Mouse (Mus musculus) embryonic facial prominence, embryonic 11.5 days (tissue): Measurements from ENCODE around the gene Gm21028. TPM values are rescaled to one million over a fixed set of nuclear protein-coding genes. Genes with fewer than 3 reads are reported as not detected.
"Not testable (repeated sequence)": the region's sequence is repeated elsewhere in the genome, so short reads cannot be mapped to it uniquely, and the experiment has no call there.

Source experiments
- ATAC-seq: fragments of 200-750 bp; cut with Nextera tagmentation; replicated peaks from 2 replicates; pipeline ENCODE4 v1.8.0; 2017; ENCODE audit warnings: low read depth; ENCODE audit not compliant: insufficient number of reproducible peaks, low FRiP score, low TSS enrichment
- DNase-seq: peaks from one replicate; pipeline ENCODE4 v3.0.0-alpha.2; 2015; ENCODE audit warnings: low spot score
- H3K27ac ChIP-seq: fragments of 300-500 bp; sonication (generic); replicated peaks from 2 replicates; pipeline ENCODE4 v1.5.1; 2014; ENCODE audit warnings: mild to moderate bottlenecking, low read depth, low read length, control low read depth
- H3K27me3 ChIP-seq: fragments of 300-500 bp; sonication (generic); 2 replicates; pipeline ENCODE4 v1.6.1; 2014; ENCODE audit warnings: mild to moderate bottlenecking, low read length, moderate library complexity, mixed read lengths; ENCODE audit not compliant: control insufficient read depth, insufficient read depth
- H3K36me3 ChIP-seq: fragments of 300-500 bp; sonication (generic); replicated peaks from 2 replicates; pipeline ENCODE4 v1.6.1; 2014; ENCODE audit warnings: low read depth, mild to moderate bottlenecking, low read length, moderate library complexity, mixed read lengths; ENCODE audit not compliant: control insufficient read depth, insufficient read depth
- H3K4me1 ChIP-seq: fragments of 300-500 bp; sonication (generic); 2 replicates; pipeline ENCODE4 v1.6.1; 2014; ENCODE audit warnings: low read length, mixed read lengths; ENCODE audit not compliant: control insufficient read depth, insufficient read depth
- H3K4me2 ChIP-seq: fragments of 300-500 bp; sonication (generic); 2 replicates; pipeline ENCODE4 v1.6.1; 2014; ENCODE audit warnings: low read depth, mild to moderate bottlenecking, control low read depth, low read length, moderate library complexity
- H3K4me3 ChIP-seq: fragments of 300-500 bp; sonication (generic); 2 replicates; pipeline ENCODE4 v1.5.1; 2014; ENCODE audit warnings: low read depth, low read length, control low read depth
- H3K9ac ChIP-seq: fragments of 300-500 bp; sonication (generic); replicated peaks from 2 replicates; pipeline ENCODE4 v1.6.1; 2014; ENCODE audit warnings: mild to moderate bottlenecking, control low read depth, low read length
- H3K9me3 ChIP-seq: fragments of 300-500 bp; sonication (generic); replicated peaks from 2 replicates; pipeline ENCODE4 v1.6.1; 2016; ENCODE audit warnings: mild to moderate bottlenecking, low read length, inconsistent platforms, mixed read lengths; ENCODE audit not compliant: control insufficient read depth
- WGBS: fragments of 180-500 bp; shearing (Covaris S2); extraction: QIAGEN DNeasy Blood & Tissue Kit; methylation state at CpG from one replicate; pipeline ENCODE4 v1.1.7; 2014; 5-methylcytosine and 5-hydroxymethylcytosine counted together
- microRNA-seq: library from miRNA; unstranded; fragments of <30 nt; microRNA quantifications from one replicate; pipeline ENCODE4, GENCODE M21; 2016; ENCODE audit warnings: borderline number of aligned reads
- polyA plus RNA-seq: library from polyadenylated mRNA; unstranded; fragments of >200 nt; fragmentation: Nextera tagmentation; extraction: Ambion mirVana; gene quantifications from 2 replicates; pipeline ENCODE4 v1.2.1, GENCODE M21; 2014

Gm21028 gene
- not detected in 2 replicates for polyA plus RNA-seq

DNA sequence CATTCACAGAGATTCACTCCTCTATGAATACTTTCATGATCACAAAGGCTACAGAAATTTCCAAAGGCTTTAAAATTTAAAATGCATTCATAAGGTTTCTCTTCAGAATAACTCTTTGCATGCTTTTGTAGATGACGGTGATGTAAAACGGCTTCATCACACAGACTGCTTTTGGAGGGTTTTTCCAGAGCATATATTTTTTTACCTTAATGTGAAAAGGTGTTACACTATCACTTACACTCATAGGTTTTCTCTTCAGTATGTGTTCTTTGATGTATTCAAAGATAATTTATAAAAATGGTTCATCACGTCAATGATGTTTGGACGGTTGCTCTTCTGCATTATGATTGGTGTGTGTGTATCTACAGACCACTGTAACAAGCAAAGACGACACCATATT, at the start of gene Gm21028:
Gm21028 (minus strand) TSS at position 101 of the 400 bp plus-strand sequence.
- 92% methylated on average over 5 of the region's 5 CpGs for WGBS

GRCm38 (mm10) chr7:42595666-42596065, 17.3 kb upstream of the Gm21028 start:
- not testable (repeated sequence) for H3K4me3 ChIP-seq, H3K27ac ChIP-seq, DNase-seq, H3K27me3 ChIP-seq, ATAC-seq, H3K4me2 ChIP-seq, H3K36me3 ChIP-seq, H3K9ac ChIP-seq, H3K9me3 ChIP-seq, H3K4me1 ChIP-seq

More for the DNA sequence above, at the start of gene Gm21028:
- Histone ChIP-seq H3K9me3 (no peaks in the 10 kb centered on the region; the same call in 1 of the 2 replicates), H3K27me3 (no peaks in the 10 kb centered on the region), H3K4me2 (no peak within 1 kb of the TSS), H3K9ac (no peak within 1 kb of the TSS), H3K27ac (no peak within 1 kb of the TSS), H3K4me1 (no peaks in the 10 kb centered on the region), H3K36me3 (no peaks in the 10 kb centered on the region), H3K4me3 (no peak within 1 kb of the TSS)
- ATAC-seq (no peak), DNase-seq (no peak)

DNA sequence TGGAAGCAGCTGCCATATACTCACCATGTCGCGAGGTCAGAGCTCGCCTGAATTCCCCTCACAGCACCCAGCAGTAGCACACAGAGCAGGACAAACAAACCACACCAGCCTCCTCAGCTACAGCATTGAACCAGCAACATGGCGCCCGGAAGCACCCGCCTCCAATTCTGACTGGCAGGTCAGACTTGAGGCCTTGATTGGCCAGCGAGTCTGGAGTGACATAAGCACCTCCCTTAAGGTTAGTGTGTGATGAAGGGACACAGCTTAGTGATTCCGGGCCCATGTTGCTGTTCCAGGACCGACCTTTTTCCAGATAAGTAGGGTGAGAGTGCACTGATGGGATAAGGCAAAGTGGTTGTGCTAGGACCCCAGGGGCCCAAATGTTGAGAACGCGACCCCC, 14.0 kb upstream of the Gm21028 start, which contains the start of gene Zfp977:
Zfp977 (minus strand) TSS at position 135 of the 400 bp plus-strand sequence.
- not testable (repeated sequence) for H3K9me3 ChIP-seq

GRCm38 (mm10) chr7:42591311-42591710, 12.9 kb upstream of the Gm21028 start:
- H3K4me1 ChIP-seq, H3K4me3 ChIP-seq, H3K36me3 ChIP-seq, H3K9ac ChIP-seq, H3K4me2 ChIP-seq, ATAC-seq, H3K27ac ChIP-seq, H3K9me3 ChIP-seq, DNase-seq, H3K27me3 ChIP-seq: not testable (repeated sequence)

More for the DNA sequence above, 14.0 kb upstream of the Gm21028 start, which contains the start of gene Zfp977:
- not testable (repeated sequence) for H3K4me2 ChIP-seq, H3K4me1 ChIP-seq, H3K27ac ChIP-seq, H3K27me3 ChIP-seq, DNase-seq, H3K9ac ChIP-seq, H3K4me3 ChIP-seq, ATAC-seq, H3K36me3 ChIP-seq
- 95% methylated on average over 11 of the region's 11 CpGs for WGBS

DNA sequence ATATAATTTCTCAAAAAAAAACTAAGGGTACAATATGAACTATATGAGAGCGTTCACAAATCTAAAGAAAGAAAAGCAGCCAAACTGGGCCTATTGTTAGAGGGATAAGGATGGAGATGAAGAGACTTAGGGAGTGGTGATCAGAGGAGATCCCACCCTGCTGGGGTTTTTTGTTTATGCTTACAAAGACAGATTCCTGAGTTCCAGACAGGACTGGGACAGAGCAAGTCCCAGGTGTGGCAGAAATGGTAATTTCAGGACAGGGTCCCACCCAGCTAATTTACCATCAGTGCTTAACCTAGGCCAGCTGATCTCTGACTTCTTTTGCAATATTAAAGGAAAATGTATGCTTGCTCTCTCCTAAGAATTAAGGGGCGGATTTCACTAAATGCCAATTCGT, 26.6 kb downstream of the Gm21028 start:
- ATAC-seq = no peak
- Histone ChIP-seq H3K4me2 (no peak overlapping the region), H3K4me3 (no peak overlapping the region), H3K9me3 (no peaks in the 10 kb centered on the region), H3K4me1 (no peaks in the 10 kb centered on the region), H3K27me3 (no peaks in the 10 kb centered on the region), H3K9ac (no peak overlapping the region), H3K27ac (no peak overlapping the region), H3K36me3 (no peaks in the 10 kb centered on the region)
- 76% methylated on average over 3 of the region's 3 CpGs for WGBS
- no peak for DNase-seq

Small RNAs within 50 kb of the gene (microRNA-seq; reads per million reads assigned to microRNA genes)
- gene Gm24938 = not detected

Other genes starting within 250 kb of the Gm21028 start
- not detected in 2 replicates for gene 4933421I07Rik, start 130.5 kb downstream of the Gm21028 start, polyA plus RNA-seq
- gene Zfp141, start 72.8 kb downstream of the Gm21028 start, polyA plus RNA-seq = 14.1 and 16.2 TPM in 2 replicates
- 1.5 and 1.9 TPM in 2 replicates for gene Zfp977, start 14.0 kb upstream of the Gm21028 start, polyA plus RNA-seq
- gene Zfp976, start 64.0 kb upstream of the Gm21028 start, polyA plus RNA-seq = 1.2 and 1.4 TPM in 2 replicates
- 11.6 and 11.8 TPM in 2 replicates for gene Zfp975, start 114.2 kb upstream of the Gm21028 start, polyA plus RNA-seq
- gene Gm17067, start 148.4 kb upstream of the Gm21028 start, polyA plus RNA-seq = not detected in 2 replicates
- gene Vmn2r62, start 214.9 kb upstream of the Gm21028 start, polyA plus RNA-seq = not detected in 2 replicates